Mouse (Mus musculus): ENCODE data around the gene Zcchc17. TPM values are rescaled to one million over a fixed set of nuclear protein-coding genes. Genes with fewer than 3 reads are reported as not detected.

Zcchc17 gene
- 10 to 100 TPM; 62.3 to 67.8 TPM for total RNA-seq (2021)

DNA sequence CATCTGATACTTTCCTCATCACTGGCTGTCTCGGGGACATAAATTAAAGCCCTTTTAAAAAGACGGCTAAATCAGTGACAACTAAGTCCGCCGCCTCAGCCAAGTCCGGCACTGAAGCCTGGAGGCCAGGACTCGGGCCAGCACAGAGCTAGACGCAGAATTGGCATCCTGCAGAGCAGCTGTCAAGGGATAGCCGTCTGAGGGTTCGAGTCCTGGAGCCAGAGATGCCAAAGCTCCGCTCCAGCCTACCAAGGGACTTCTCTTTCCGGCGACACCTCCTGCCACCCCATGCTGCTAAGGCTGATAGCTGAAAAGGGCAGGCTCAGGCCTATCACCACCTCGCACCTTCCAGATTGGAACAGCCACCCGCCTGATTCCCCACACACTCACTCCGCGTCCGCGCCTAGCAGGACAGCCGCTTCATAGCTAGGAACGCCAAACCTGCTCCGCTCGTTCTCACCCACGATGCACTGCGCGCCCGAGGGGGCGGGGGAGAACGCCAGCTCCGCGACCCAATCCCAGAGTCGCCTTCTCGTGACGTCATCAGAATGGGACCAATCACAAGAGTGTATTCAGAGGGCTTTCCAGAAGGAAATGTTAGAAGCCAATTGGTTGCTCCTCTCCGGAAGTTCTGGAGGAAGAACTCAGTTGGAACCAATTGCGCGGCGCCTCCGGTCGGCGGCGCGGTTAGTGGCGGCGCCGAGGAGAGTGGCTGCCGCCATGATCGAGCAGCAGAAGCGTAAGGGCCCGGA, at the start of gene Zcchc17, which contains the start of gene Snrnp40:
Gene Zcchc17, minus strand, starts transcription at position 458 of the 752 bp plus-strand sequence.
Gene Snrnp40, plus strand, starts transcription at position 647 of the 752 bp plus-strand sequence.
- intact Hi-C loops (cut with DNase I) = no loop called here
- DNase-seq (ENCODE audit: low spot score in 2 of 2) = peak; percentile 98 to 99

DNA sequence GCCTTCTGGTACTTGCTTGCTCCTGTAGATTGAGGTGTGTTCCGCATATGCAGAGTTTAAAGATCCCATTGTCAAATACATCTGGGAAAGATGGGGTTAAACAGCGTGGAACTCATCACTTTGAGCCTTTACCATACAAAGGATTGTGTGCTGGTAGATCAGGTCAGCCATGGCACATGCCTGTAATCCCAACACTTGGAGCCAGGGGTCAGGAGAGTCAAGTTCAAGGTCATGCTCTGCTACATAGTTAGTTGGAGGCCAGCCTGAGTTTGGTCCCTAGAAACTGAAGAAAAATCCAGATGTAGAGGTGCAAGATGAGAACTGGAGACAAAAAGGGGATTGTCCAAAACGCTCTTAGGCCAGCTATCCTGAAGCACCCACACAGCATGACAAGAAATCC, 31.5 kb upstream of the Zcchc17 start:
- no peak for DNase-seq (ENCODE audit: low spot score in 2 of 2)
- intact Hi-C loops (cut with DNase I) = no loop called here

DNA sequence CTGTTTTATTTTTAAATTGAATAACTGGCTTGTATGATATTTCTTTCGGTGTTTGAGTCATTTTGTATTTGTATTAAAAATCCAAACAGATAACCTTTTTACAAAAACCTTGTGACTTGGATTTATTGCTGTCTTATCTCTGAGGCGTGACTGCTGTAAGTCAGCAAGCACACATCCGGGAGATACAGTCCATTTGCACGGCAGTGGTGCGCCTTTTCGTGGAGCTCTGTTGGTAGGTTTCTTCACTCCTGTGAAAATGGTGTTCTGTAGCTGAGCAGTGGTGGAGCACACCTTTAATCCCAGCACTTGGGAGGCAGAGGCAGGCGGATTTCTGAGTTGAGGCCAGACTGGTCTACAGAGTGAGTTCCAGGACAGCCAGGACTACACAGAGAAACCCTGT, 30.2 kb upstream of the Zcchc17 start:
- DNase-seq (ENCODE audit: low spot score in 2 of 2) = no peak
- intact Hi-C loops (cut with DNase I) = no loop called here

DNA sequence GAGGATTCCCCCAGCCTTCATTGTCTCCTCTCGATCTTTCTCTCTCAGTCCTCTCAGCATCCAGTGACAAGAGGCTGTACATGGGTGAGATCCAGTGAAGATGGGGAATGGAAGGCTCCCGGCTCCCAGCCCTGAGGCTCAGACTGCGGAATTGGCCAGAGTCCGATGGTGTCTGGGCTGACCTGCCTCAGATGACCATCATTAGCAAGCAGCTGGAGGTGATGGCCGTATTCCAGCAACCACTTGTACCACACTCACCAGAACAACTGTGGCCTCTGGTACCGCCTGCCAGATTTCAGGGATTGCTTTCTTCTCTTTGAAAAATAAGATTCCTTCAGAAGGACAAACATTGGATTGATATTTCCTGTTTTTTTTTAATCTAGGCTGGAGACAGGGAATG, 29.8 kb upstream of the Zcchc17 start:
- DNase-seq (ENCODE audit: low spot score in 2 of 2) = peak in 1 of 2 experiments; percentile 15
- intact Hi-C loops (cut with DNase I) = no loop called here

DNA sequence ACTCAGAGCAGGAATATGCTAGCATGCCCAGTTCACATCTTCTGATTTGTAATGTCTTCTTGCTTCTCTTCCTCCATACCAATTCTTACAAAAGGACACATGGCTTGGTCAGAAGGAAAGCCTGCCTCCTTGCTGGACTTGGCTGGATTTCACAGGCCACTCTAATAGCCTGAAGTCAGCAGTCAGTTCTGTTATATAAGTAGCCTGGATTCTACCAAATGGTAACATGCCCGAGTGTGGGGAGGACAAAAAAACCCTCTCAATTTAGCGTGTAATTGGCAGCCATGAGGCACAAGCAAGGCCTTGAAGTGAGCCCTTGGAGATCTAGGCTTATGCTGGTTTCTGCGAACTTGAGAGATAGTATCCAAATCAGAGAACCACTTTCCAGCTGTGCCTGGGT, 27.5 kb upstream of the Zcchc17 start:
- DNase-seq (ENCODE audit: low spot score in 2 of 2) = no peak
- intact Hi-C loops (cut with DNase I) = no loop called here

DNA sequence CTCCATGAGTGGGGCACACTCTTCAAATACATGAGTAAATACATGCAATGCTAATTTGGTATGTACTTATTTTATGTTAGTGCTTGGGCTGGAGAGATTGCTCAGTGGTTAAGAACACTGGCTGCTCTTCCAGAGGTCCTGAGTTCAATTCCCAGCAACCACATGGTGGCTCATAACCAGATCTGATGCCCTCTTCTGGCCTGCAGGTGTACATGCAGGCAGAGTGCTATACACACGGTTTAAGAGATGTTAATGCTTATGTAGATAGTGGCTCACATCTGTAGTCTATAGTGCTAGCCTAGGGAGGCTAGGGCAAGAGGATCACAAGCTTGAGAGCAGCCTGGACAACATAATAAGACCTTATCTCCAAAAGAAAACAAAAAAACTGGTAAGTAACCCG, 20.7 kb upstream of the Zcchc17 start:
- no peak for DNase-seq (ENCODE audit: low spot score in 2 of 2)
- intact Hi-C loops (cut with DNase I) = no loop called here

DNA sequence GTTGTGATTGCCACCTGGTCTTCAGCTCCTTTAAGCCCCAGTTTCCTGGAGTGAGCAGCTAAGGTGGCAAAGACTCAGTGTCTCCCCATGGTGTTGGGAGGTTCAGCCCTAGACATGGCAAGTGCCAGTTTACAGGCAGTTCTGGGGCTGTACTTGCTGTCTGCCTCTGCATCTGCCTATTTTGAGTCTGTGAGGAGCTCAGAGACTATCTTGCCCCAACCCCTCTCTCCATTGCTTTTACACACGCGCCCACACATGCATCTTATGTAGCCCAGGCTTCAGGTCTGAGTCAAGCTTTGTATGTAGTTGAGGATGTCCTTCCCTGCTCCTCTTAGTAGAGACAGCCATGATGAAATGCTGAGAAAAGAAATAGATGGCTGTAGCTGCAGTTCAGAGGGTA, 19.4 kb upstream of the Zcchc17 start:
- no peak for DNase-seq (ENCODE audit: low spot score in 2 of 2)
- intact Hi-C loops (cut with DNase I) = no loop called here

DNA sequence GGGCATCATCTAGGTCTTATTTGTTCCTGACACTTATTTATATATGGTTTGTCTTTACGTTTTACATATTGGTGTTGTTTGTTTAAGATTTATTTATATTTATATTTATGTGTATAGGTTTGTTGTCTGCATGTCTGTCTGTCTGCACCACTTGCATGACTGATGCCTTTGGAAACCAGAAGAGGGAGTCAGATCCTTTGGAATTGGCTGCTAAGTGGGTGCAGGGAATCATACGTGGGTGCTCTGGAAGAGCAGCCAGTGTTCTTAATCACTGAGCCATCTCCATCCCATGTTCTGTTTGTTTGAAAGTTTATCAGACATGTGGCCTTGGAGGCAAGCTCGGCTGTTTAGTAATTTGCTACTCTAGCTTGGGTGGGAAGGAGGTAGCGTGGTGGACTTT, 17.8 kb upstream of the Zcchc17 start:
- no peak for DNase-seq (ENCODE audit: low spot score in 2 of 2)
- intact Hi-C loops (cut with DNase I) = no loop called here

DNA sequence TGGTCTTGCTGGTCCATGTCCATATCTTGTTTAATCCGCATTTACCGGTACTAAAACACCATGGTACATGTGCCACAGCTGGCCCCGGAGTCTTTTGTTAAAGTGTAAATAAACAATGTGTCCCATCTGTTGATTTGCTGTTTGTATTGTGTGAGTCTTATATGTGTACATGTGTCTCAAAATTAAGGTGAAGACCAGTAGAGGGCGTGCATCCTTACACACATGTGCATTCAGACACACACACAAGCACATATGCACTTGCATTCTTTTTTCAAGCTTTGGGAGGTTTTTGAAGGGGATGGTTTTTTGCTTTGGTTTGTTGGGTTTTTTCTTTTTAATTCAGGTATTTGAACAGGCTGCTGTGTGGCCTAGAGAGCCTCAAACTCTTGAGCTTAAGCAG, 16.9 kb upstream of the Zcchc17 start:
- intact Hi-C loops (cut with DNase I) = no loop called here
- no peak for DNase-seq (ENCODE audit: low spot score in 2 of 2)

DNA sequence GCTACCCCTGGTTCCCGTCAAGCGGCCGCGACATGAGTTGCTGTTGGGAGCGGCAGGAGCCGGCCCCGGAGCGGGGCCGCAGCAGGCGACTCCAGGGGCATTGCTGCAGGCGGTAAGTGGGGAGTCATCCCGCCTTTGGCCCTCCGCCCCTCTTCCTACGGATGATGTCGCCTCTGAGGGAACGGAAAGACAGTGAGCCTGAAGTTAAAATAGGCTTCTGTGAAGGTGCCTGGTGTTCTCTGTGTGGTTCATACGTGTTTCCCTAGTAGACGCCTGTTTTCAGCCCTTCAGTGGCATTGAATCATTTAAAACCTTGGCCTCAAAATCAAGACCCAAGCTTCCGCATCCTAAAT, 471 bp upstream of the Zcchc17 start:
- intact Hi-C loops (cut with DNase I) = no loop called here
- no peak for DNase-seq (ENCODE audit: low spot score in 2 of 2)

DNA sequence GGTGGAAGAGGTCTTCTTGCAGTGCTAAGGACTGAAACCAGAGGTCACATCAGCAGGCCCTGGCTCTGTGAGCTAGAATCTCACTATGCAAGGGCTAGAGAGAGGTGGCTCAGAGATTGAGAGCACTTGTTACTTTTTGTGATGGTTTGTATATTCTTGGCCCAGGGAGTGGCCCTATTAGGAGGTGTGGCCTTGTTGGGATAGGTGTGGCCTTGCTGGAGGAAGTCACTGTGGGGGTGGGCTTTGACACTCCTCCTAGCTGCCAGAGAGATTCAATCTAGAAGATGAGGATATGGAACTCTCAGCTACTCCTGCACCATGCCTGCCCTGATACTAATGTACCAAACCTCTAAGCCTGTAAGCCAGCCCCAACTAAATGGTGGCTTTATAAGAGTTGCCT, 1.8 kb downstream of the Zcchc17 start:
- intact Hi-C loops (cut with DNase I) = no loop called here
- DNase-seq (ENCODE audit: low spot score in 2 of 2) = no peak

DNA sequence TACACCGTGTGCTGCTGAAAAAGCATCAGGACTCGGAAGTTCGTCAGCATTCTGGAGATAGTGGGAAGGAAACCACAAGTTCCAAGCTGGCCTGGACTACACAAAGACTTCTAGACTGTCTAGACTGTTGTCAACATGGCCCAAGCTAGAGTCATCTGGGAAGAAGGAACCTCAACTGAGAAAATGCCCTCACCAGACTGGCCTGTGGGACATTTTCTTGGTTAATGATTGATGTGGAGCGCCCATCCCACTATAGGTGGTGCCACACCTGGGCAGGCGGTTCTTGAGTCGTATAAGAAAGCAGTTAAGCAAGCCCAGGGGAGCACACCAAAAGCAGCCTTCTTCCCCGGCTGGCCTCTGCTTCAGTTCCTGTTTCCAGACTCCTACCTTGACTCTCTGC, 7.2 kb downstream of the Zcchc17 start:
- intact Hi-C loops (cut with DNase I) = no loop called here
- no peak for DNase-seq (ENCODE audit: low spot score in 2 of 2)

DNA sequence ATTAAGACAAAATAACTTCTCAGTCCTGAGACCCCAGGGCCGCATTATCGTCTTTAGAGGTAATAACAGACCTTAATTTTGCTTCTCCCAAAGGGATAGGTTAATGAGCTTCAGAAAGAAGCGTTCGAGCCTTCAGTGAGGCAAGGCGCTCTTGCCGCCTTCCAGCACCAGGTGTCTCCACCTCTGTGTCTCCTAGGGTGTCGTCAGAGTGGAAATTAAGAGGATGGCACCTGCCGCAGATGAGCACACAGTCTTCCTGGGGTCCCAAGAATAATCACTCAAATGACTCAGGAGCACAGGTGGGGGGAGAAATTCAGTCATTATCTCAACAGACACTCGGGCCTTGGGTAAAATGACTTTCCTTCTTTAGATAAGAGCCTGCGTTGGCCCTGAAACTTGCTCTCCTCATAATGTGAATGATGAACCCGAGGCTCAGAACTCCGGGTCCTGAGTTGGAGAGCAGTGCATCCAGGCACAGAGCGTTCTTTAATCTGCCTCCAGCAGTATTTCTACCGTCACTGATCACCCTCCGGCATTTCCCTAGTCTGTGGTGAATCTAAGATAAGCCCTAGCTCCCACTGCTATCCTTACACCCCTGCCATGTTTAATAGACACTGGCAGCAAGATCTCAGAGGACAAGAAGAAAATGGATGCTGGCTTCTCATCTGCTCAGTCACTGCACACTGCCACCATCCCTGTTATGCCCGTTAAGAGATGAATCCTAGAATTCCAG, 8.9 kb downstream of the Zcchc17 start:
- intact Hi-C loops (cut with DNase I) = no loop called here
- DNase-seq (ENCODE audit: low spot score in 2 of 2) = no peak

DNA sequence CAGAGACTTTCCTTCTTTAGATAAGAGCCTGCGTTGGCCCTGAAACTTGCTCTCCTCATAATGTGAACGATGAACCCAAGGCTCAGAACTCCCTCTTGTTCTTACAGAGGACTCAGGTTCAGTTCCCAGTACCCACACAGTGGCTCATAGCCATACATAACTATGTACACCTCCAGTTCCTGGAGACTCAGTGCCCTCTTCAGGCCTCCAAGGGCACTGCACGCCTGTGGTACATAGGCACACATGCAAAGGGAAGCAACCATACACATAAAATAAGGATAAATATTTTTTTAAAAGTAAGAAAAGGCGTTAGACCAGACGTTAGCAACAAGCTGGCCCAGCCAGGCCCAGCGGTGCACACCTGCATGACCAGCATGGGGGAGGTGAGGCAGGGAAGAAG, 10.1 kb downstream of the Zcchc17 start:
- intact Hi-C loops (cut with DNase I) = no loop called here

DNA sequence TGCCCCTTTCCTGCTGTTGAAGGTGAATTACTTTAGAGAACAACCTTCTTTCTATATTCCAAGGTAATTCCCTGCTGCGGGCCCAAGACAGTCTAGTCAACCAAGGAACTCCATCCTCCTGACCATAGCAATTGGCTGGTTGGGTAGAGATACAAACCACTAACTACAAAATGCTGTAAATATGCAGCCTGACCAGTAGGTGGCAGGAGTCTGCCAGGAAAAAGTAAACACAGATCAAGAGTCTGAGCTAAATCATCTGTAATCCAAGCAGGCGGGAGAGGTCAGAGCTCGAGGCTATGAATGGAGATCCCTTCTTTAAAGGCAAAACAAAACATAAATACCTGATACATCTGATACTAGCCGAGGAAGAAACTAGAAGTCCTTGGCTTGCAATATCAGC, 18.1 kb downstream of the Zcchc17 start:
- DNase-seq (ENCODE audit: low spot score in 2 of 2) = no peak
- intact Hi-C loops (cut with DNase I) = loop anchor here (1.0 kb wide), 1 partner anchor 190 kb away; no protein-coding TSS in a partner anchor

More for the DNA sequence above, 10.1 kb downstream of the Zcchc17 start:
- DNase-seq (ENCODE audit: low spot score in 2 of 2) = no peak

DNA sequence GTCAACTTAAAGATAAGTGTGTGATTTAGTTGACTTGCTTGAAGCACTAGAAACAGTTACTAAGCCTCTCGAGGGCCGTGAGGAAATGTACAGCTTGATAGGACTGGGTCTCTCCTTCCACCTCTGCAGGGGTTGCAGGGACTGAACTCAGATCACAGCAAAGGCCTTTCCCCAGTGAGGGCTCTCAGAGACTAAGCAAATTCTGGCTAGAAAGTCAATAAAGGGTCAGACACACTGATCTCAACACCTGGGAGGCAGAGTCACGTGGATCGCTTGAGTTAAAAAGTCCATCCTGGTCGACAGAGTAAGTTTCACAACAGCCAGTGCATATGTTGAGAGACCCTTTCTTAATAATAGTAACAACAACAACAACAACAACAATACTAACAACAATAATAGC, 23.9 kb downstream of the Zcchc17 start:
- DNase-seq (ENCODE audit: low spot score in 2 of 2) = no peak
- intact Hi-C loops (cut with DNase I) = no loop called here

DNA sequence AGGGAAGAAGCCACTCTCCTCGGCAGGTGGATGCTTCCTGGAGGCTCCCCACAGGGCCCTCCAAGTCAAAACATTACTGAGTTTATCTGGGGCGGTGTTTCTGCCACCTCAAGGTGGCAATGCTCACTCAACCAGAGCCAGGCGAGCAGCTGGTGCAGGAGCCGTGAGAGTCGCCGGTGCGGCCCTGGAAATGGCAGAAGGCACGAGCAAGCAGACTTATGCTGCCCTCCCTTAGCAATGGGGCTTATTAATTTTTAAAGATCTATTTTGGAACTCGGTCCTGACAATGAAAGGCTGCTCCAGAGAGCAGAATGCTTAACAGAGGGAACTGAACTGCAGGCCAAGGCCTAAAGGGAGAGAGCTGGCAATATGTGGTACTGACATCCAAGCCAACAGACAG, 32.4 kb downstream of the Zcchc17 start:
- DNase-seq (ENCODE audit: low spot score in 2 of 2) = no peak
- intact Hi-C loops (cut with DNase I) = no loop called here

DNA sequence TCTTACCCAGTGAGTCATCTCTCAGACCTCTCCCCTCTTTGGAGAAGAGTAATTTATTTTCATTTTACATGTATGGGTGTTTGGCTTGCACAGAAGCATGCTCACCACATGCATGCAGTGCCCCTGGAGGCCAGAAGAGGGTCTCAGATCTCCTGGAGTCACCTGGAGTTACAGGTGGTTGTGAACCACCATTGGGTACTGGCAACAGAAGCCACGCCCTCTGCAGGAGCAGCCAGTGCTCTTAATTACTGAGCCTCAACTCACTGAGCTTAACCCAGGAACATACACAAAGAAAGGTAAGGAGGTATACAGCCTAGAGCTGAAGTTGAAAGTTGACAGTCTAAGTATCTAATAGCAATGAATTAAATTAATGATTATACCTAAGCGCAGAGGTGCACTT, 34.3 kb downstream of the Zcchc17 start:
- DNase-seq (ENCODE audit: low spot score in 2 of 2) = no peak
- intact Hi-C loops (cut with DNase I) = no loop called here

DNA sequence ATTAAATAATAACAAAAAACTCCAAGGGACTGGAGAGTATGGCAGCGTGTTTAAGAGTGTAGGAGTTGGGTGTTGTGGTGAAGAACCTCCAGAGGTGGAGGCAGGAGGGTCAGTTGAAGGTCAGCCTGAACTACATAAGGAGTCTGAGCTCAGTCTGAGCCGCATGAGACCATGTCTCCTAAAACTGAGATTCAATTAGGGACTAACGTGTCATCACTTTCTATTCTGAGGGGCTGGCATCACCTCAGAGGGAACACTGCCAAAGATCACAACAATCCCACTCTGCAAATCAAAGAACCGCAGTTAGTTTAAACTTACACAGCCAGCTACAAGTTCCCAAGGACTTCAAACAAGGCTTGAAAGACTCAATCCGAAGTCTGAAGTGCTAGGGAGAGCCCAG, 36.1 kb downstream of the Zcchc17 start:
- intact Hi-C loops (cut with DNase I) = no loop called here
- DNase-seq (ENCODE audit: low spot score in 2 of 2) = no peak

DNA sequence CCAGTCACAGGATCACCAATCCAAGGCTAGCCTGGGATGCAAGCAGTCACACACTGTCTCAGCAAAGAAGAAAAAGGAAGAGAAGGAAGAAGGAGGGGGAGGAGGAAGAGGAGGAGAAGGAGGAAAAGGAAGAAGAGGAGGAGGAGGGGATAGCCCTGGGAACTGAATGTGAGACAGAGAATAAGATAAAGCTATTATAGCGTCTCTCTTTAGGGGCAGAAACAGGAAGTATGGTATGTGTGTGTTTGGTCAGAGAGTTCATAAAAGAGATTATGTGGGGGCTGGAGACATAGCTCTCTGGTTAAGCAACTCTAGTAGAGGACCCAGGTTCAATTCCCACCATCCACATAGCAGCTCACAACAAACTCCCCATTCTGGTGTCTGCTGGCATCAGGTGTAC, 36.6 kb downstream of the Zcchc17 start:
- intact Hi-C loops (cut with DNase I) = no loop called here
- no peak for DNase-seq (ENCODE audit: low spot score in 2 of 2)

DNA sequence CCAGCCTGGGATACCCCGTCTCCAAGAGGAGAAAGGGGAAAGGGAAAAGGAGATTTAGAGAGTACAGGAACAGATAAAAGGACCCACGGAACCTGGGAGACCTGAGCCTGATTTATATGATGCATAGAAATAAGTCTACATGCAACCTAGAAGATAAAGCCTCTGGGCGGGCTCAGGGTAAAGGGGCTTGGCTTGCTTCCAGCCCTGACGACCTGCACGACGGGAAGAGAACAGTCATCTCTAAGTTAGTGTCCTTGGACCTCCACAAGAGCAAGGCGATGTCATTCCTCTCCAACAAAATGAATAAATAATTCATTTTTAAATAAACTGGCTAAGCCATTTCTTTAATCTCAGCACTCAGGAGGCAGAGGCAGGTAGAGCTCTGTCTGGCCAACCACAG, 37.2 kb downstream of the Zcchc17 start:
- intact Hi-C loops (cut with DNase I) = no loop called here
- no peak for DNase-seq (ENCODE audit: low spot score in 2 of 2)

All from left cerebral cortex, postnatal 36 days (tissue).